Mouse (Mus musculus) midbrain, embryonic 14.5 days (tissue): ENCODE measurements around the gene Vmn1r21. TPM values are rescaled to one million over a fixed set of nuclear protein-coding genes. Genes with fewer than 3 reads are reported as not detected.

Experiments used
- polyA plus RNA-seq: library from polyadenylated mRNA; unstranded; fragments of >200 nt; fragmentation: Nextera tagmentation; extraction: Ambion mirVana; gene quantifications from 2 replicates; pipeline ENCODE4 v1.2.1, GENCODE M21; 2014

Gene Vmn1r21
- polyA plus RNA-seq, 1 experiment from 2014 or later, result 0.12 TPM

Other genes with a start within 250 kb of the Vmn1r21 start
- 15.2 and 17.3 TPM in 2 replicates for gene Pyurf, start 158.3 kb downstream of the Vmn1r21 start, polyA plus RNA-seq
- 84.2 and 102 TPM in 2 replicates for gene Lancl2, start 147.8 kb downstream of the Vmn1r21 start, polyA plus RNA-seq
- gene Vopp1, start 25.2 kb downstream of the Vmn1r21 start, polyA plus RNA-seq, result 102 and 109 TPM in 2 replicates
- not detected in 2 replicates for gene Vmn1r22, start 57.7 kb upstream of the Vmn1r21 start, polyA plus RNA-seq
- gene Vmn1r23, start 76.5 kb upstream of the Vmn1r21 start, polyA plus RNA-seq, result not detected in 2 replicates
- not detected in 2 replicates for gene Vmn1r24, start 111.2 kb upstream of the Vmn1r21 start, polyA plus RNA-seq
- not detected in 2 replicates for gene Vmn1r25, start 130.5 kb upstream of the Vmn1r21 start, polyA plus RNA-seq
- gene Vmn1r26, start 164.8 kb upstream of the Vmn1r21 start, polyA plus RNA-seq, result not detected in 2 replicates